Mouse (Mus musculus) frontal cortex, postnatal 10 days (tissue): ENCODE measurements around the gene Cdc42bpg.

Experiments
- DNase-seq, 2 experiments: peaks; one replicate each; pipeline ENCODE4 v3.0.0; 2022; ENCODE audit warnings: low spot score in 2 of 2, mixed read lengths in 1 of 2

The Cdc42bpg gene

GRCm38 (mm10) chr19:6306137-6306551 is at the start of gene Cdc42bpg:
Gene Cdc42bpg (plus strand): TSS chr19:6306456.
- DNase-seq, result peak in 1 of 2 experiments; percentile 46

GRCm38 (mm10) chr19:6260428-6260827 is 45.8 kb upstream of the Cdc42bpg start:
- no peak for DNase-seq

- no peak for DNase-seq
Observed at GRCm38 (mm10) chr19:6260946-6261345, 45.3 kb upstream of the Cdc42bpg start.

- DNase-seq, result no peak
Observed at GRCm38 (mm10) chr19:6261379-6261778, 44.9 kb upstream of the Cdc42bpg start.

- DNase-seq, result peak in 1 of 2 experiments; percentile 57
Observed at GRCm38 (mm10) chr19:6262222-6262621, 44.0 kb upstream of the Cdc42bpg start.

GRCm38 (mm10) chr19:6262839-6263433 is 43.3 kb upstream of the Cdc42bpg start:
- DNase-seq, result no peak

- DNase-seq, result no peak
Observed at GRCm38 (mm10) chr19:6264200-6264599, 42.1 kb upstream of the Cdc42bpg start.

GRCm38 (mm10) chr19:6264945-6265344 is 41.3 kb upstream of the Cdc42bpg start:
- DNase-seq, result no peak

- DNase-seq, result no peak
Observed at GRCm38 (mm10) chr19:6265727-6266182, 40.5 kb upstream of the Cdc42bpg start.

- DNase-seq, result no peak
Observed at GRCm38 (mm10) chr19:6267306-6268169, 38.7 kb upstream of the Cdc42bpg start.

- DNase-seq, result peak; percentile 72 to 80
Observed at GRCm38 (mm10) chr19:6268170-6268528, 38.1 kb upstream of the Cdc42bpg start.

GRCm38 (mm10) chr19:6268670-6269132 is 37.6 kb upstream of the Cdc42bpg start:
- no peak for DNase-seq

- DNase-seq, result no peak
Observed at GRCm38 (mm10) chr19:6269798-6270475, 36.3 kb upstream of the Cdc42bpg start.

GRCm38 (mm10) chr19:6270661-6271060 is 35.6 kb upstream of the Cdc42bpg start:
- no peak for DNase-seq

- no peak for DNase-seq
Observed at GRCm38 (mm10) chr19:6271206-6271605, 35.0 kb upstream of the Cdc42bpg start.

GRCm38 (mm10) chr19:6272053-6272452 is 34.2 kb upstream of the Cdc42bpg start:
- DNase-seq, result no peak

- no peak for DNase-seq
Observed at GRCm38 (mm10) chr19:6272738-6273137, 33.5 kb upstream of the Cdc42bpg start.

- DNase-seq, result no peak
Observed at GRCm38 (mm10) chr19:6273592-6273991, 32.7 kb upstream of the Cdc42bpg start.

- DNase-seq, result no peak
Observed at GRCm38 (mm10) chr19:6273998-6274608, 32.2 kb upstream of the Cdc42bpg start.

- peak in 1 of 2 experiments; percentile 30 for DNase-seq
Observed at GRCm38 (mm10) chr19:6275740-6276389, 30.4 kb upstream of the Cdc42bpg start.
